Mouse (Mus musculus) retina, adult 2 months (tissue): ENCODE data around the gene Bcl6b.

Source experiments
- DNase-seq: peaks from one replicate; pipeline ENCODE4 v3.0.0-alpha.2; 2012; ENCODE audit warnings: low read depth, low spot score

Gene Bcl6b

DNA sequence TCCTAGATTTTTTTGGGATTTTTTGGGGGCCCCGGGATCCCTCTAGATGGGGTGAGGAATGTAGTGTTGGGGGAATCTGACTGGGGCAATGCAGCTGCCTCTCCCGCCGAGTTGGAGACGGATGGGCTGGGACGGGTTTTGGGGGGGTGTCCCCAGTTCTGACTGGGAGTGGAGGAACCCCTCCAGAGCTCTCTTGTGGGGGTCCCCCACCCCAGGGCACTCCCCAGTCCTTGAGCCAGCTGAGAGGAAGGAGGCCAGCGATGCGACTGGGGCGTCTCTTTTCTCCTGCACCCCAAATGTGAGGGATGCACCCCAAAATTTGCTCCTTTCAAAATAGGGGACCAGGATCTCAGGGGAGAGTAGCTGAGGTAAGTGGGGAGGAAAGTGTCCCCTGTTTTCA lies 3.4 kb upstream of the Bcl6b start:
- no peak for DNase-seq

DNA sequence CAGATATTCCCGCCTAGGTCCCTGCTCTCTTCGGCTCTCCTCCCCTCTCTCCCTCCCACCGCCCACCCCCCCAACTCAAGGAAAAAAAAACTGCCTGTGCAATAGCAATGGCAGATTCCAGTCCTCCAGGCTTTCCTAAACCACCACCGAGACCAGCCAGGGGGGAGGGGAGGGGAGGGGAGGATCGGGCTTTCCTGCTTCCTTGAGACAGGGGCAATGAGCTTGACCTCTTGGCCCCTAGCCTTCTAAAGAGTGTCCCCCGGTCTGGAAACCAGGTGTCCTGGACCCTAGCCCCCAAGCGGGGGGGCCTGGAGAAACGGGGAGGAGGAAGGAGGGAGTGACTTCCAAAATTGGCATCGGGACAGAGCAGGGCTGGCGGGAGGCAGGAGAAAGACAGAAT lies 2.9 kb upstream of the Bcl6b start:
- DNase-seq, result no peak

DNA sequence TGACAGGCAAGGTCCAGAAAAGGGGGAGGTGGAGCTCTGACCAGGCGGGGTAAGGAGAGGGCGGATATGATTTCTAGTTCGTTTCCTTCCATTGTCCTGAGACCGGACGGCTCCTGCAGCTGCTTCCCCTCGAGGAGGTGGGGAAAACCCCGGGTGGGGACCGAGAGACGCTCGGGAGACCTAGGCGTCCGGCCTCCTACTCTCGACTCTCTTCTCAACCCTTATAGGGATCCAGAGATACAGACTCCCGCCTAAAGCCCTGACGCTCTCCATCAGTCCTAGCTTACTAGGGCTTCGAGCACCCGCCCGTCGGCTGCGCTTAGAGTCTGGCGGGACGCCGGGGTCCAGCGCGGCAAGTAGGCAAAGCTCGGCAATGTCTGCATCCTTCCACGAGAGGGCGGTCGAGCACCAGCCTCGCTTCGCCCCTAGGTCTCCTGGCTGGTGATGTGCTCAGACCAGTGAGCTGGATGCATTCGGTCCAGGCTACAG lies 685 bp upstream of the Bcl6b start:
- DNase-seq, result peak; percentile 54

DNA sequence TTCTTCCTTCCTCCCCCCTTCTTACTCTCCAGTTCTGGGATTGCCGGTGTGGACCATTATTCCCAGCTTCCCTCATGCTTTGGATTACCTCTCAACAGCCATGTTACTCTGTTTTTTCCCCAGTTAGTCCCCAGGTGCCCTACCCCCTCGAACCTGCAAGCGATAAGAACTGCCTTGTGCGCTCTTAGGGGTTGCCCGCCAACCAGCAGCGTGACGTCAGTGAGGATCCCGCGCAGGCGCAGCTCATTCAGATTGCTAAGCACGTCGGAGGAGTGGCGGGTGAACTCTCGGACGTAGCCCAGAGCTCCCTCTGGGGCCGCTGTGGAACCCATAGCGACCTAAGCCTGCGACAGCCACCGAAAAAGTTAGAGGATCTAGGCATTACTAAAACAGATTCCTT lies 770 bp downstream of the Bcl6b start:
- peak; percentile 46 for DNase-seq

DNA sequence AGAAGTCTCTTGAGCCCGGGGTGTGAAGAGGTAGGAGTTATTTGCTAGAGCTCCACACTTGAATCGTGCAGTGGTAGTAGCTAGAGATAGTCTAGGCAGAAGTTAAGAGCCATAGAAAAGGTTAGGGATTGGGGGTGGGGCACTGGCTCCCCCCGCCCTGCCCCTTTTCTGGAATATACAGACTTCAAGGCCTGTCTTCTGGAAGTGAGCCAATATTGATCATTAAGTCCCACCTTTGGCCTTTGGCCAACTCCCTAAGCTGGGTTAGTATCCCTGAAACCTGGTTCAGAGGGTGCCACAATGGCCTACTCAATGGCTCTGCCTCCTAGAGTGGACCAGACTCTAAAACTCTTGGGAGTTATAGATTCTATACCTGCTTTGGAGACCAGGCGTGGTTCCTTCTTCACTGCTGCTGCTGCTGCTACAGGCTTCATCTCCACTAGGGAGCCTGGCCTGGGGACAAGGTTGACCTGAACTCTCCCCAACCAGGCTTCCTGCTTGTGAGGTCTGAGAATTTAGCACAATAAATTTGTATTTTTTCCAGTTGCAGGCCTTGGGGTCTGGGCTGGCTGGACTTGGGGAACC lies 1.8 kb downstream of the Bcl6b start:
- no peak for DNase-seq

DNA sequence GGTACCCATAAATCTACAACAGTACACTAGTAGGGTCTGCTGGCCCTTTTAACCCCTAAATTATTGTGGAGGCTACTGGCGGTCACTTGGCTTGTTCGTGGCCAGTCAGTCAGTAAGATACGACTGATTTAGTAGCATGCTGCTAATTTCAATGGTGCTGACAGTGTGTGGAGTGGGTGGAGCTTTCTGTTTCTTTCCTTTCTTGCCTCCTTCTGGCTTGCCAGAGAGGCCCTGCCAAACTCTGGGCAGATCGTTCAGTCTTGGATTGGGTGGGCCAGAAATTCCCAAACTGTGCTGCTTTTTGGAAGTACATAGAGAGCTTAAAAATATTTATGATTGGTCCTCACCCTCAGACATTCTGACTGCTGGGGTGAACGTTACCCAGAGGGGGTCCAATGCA lies 2.5 kb downstream of the Bcl6b start:
- DNase-seq, result no peak

DNA sequence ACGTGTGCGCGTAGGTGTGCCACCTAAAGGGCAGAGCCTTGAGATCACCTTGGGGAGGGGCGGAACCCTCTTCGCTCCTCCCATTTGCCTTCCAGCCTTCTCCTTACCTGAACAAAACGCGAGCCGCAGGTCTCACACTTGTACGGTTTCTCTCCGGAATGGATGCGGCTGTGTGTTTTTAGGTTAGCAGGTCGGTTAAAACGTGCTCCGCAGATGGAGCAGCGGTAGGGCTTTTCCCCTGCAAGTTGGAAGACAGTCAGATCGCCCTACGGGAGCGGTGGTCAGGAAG lies 3.1 kb downstream of the Bcl6b start:
- DNase-seq, result no peak

DNA sequence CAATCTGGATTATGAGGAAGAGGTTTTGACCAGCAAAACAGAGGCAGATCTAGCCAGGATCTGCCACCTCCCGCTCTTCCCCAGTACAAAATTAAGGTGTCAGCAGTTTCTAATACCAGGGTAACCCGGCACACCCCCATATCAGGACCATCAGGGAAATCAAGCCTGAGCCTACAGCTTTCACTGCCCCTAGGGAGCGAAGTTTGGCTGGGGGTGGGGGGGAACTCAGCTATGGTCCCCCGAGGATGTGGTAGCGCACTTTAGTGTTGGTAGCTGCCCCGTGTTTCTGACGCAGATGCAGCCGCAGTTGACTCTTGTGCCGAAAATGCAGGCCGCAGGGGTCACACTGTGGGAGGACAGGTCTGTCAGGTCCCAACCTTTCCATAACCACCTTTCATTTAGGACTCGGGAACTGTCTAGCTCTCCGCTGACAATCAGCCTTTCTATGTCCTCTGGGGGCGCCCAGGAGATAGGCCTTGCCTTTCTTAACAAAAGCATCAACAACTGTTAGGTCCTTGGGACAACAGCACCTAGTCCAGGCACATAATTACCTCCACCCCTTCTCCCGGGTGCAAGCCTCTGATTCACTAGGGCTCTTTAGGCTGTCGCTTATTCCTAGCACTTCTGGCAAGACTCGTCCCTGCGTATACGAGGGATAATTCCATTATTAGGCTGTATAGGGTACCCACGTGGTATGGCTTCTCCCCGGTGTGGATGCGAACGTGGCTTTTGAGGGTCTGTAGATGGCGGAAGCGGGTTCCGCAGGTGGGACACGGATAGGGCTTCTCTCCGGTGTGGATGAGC lies 3.6 kb downstream of the Bcl6b start:
- DNase-seq, result no peak

DNA sequence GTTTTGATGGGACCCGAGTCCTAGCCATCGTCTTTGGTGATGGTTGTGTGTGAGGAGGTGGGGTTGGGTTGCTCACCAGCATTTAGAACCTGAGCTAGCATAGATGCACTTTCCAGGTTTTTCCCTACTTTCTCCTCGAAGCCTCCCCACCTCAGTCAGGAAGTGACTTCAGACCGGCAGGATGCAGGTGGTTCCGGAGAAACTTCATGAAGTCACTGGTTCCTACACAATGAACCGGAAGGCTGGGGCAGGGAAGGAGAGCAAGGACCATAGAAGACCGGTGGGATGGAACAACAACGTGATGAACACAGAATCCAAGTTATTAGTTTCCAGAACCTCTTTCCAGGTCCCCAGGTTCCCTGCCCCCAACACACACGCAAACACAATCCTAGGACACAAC lies 5.9 kb downstream of the Bcl6b start:
- DNase-seq, result no peak

DNA sequence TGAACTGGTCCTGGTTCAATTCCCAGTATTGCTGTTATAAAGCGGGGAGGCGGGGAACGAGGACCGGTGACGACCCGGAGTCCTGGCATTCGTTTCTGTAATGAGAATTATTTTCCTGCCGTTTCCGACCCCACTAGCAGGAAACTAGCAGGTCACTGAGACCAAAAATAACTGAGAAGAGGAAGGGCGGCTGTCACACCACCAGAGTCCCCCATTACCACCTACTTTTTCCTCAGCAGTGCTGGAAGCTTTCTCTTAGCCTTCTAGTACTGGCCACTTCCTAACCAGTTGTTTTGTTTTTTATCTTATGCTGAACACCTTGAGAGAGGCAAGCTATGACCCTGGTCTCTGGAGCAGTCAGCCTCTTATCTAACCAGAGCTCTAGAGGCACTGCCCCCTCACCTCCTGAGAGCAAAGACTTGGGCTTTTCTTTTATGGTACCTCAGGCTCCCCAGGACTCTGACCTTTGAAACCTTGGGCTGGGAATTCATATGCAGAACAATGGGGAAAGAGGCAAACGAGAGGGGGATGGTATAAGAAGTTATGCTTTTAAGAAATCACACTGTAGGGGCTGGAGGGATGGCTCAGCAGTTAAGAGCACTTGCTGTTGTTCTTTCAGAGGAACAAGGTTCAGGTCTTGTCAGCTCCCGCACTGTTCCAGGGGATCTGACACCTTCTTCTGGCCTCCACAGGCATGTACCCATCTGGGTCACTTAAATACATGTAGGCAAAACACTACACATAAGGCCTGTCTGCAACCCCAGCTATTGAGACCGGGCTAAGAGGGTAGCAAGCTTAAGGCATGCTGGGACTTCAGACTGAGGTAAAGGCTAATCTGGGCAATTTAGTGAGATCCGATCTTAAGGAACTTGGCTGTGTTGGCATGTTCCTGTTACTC lies 7.7 kb downstream of the Bcl6b start:
- DNase-seq, result no peak

DNA sequence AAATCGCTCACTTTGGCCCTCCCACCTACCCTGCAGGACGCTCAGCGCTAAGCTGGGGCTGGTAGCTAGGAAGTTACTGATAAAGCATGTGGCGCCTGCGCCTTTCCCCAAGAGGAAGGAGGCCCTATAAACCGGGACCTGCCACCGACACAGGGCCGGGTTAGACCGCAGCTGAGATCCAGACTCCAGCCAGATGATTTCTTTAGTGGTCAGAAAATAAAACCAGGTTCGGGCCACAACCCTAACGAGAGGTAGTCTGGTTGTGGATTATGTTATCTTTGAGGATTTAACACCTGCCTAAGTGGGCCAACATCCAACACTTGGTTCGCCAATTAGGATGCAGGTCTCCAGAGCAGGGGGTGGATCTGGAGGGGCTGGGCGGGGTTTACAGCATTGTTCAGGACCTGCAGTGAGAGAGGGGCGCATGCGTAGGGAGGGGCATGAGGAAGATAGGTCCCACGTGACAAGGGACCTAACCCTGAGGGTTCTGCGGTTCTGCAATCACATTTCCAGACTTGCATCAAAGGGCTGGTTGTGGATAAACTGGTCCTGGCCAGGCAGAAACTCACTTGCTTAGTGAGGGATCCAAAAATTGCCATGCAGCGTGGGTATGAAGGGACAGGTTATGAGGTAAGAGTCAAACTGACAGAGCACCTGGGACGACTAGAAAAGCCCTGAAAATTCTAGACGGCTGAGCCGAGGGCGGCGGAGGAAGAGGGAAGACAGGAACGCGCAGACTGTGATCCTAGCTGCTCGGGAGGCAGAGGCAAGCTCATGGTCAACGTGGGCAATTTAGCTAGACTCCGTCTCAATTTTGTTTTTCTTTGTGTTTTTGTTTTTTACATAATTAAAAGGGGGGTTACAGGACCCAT lies 8.6 kb downstream of the Bcl6b start, which contains the start of gene Slc16a13:
Slc16a13 (minus strand) TSS at position 334 of the 872 bp plus-strand sequence.
- DNase-seq, result no peak

DNA sequence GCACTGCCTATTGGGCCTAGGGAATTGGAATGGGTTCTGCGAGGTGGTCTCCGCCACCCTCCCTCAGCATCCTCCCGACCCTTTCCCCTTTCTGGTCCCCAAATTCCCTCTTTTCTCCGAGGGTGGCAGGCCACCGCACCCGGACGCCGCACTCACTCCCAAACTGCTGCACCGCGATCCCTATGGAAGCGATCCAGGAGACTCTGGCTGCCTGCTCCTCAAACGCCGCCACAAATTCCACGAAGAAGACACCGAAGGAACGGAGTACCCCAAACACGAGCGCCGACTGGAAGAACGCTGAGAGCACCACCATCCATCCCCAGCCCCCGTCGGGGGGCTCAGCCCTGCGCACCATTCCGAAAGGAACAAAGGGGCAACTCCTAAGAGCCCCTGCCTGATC lies 9.3 kb downstream of the Bcl6b start:
- DNase-seq, result no peak

DNA sequence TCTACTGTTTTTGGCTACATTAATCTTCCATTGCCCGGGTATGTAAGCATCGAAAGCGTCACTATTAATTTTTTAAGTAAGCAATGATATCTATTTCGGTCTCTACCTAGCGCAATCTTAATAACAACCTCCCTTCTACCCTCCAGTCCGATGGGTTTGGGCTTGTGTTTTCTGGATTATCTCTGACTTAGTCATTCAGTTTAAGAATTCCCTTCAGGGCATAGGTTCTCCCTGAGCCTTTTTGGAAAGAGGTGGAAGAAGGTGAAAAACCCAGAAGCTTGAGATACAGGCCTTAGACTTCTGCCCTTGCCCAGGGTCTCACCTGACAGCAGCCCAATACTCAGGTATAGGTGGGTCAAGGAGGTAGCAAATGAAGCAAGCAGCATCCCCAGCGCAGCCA lies 9.7 kb downstream of the Bcl6b start:
- DNase-seq, result no peak

DNA sequence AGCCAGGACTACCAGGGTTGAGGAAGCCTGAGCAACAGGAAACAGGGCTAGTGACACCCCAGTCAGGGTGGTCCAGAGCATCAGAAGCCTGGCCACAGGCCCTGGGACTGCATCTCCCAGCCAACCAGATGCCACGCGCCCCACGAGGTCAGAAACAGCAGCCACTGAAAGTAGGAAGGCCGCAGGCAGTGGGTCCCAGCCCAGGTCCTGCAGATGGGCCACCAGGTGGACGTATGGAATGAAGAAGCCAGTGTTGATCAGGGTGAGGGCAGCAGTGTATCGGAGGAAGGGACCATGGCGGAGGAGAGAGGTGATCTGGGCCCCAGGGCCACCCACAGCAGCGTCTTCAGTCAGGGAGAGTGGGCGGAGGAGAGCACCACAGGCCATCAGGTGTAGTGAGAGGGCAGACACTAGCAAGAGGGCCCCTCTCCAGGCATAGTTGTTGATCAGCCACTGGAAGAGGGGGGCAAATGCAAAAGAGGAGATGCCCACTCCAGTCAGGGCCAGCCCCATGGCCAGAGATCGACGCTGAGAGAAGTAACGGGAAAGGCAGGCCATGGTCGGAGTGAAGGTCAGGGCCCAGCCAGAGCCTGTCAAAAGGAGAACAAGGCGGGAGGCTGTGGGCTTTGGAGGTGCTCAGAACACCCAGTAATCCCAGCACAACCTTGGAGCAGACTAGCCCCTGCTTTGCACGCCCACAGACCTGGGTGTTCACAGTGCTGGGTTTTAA lies 10.7 kb downstream of the Bcl6b start:
- no peak for DNase-seq

DNA sequence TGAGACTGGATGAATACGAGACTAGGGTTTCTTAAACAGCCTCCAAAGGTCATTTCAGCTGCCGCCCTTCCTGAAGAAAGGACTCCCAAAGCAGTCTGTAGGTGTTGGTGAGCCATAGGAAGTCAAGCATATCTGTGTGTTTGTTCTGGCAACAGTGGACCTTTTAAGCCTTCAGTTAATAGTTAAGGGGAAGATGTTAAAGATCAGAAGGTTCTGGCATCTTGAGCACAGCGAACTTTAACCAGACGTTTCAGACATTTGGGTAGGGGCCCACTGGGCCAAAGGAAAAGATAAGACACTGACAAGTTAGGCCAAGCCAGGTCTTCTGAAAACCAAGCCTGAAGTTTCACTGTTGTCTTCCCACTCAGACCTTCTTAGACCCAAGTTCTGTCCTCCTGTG lies 11.6 kb downstream of the Bcl6b start:
- DNase-seq, result no peak

DNA sequence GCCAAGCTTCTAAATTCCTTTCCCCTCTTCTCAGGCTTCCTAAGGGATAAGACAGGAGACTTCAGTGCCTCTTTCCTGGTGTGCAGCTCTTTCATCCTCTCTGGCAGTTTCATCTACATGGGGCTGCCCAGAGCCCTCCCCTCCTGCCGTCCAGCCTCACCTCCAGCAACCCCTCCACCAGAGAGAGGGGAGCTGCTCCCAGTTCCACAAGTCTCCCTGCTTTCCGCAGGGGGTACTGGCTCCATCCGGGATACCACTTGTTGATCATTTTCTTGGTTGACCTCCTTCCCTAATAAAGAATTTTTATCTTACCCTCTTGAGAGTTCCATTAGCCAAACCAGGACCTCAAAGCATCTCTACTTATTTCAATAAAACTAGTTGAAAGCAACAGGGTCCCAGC lies 13.5 kb downstream of the Bcl6b start:
- no peak for DNase-seq

DNA sequence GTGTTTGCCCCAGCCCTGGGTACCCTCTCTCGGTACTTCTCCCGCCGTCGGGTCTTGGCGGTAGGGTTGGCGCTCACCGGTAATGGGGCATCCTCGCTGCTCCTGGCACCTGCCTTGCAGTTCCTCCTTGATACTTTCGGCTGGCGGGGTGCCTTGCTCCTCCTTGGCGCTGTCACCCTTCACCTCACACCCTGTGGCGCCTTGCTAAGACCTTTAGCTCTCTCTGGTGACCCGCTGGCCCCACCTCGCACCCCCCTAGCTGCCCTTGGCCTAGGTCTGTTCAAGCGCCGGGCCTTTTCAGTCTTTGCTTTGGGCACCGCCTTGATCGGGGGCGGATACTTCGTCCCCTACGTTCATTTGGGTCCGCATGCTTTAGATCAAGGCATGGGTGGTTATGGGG lies 14.3 kb downstream of the Bcl6b start:
- DNase-seq, result no peak

DNA sequence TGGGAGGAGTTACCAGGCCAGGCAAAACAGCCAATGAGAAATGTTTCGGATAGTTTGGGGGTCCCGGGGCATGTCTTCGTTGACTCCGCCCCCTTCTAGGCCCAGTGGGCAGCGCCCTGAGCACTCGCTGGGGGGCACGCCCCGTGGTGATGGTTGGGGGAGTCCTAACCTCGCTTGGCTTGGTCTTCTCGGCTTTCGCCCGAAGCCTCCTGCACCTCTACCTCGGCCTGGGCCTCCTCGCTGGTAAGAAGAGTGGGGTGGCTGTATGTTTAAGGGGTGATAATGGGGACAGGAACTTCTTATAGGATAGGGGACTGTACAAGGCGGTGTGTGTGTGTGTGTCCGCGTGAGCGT lies 14.8 kb downstream of the Bcl6b start:
- DNase-seq, result no peak

DNA sequence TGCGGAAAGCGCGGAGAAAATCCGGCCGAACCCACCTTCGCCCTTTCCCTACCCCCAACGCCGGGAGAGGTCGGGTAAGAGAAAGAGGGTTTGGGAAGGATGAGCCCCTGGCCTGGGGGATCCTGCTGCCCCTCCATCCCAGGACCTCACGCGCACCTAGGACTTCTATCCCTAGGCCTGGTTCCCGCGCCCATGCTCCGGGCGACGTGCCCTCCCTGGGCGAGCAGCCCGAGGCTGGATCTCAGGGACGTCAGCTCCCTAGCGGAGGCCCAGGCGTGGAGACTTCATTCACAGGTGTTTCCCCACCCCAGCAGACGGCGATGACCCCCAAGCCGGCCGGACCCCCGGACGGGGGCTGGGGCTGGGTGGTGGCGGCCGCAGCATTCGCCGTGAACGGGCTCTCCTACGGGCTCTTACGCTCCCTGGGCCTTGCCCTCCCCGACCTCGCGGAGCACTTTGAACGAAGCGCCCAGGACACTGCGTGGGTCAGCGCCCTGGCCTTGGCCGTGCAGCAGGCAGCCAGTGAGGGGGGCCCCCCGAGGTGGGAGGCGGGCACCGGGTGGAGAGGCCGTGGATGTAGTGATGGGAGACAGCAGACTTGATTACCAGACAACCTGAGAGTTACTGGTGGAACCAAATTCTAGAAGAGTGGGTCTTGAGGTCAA lies 15.3 kb downstream of the Bcl6b start:
- no peak for DNase-seq

DNA sequence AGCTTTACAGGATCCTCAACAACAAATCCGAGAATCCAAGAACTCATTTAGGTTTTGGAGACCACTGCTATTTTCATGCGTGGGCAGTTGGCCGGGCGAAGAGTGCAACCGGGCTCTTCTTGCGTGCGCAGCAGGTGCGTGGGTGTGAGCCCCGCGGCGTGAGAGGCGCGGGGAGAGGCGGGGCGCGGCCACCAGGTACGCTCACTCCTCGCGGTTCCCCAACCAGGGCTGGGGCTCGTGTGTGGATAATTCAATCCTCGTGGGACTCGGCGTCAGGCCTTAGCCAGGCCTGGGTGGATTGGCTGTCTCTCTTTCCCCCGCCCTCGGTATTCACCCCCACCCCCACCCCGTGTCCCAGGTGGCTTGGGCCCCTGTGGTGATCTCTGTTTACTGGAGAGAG lies 15.9 kb downstream of the Bcl6b start:
- no peak for DNase-seq
